Mouse (Mus musculus): Measurements from ENCODE around the gene Chp2. TPM values are rescaled to one million over a fixed set of nuclear protein-coding genes. Genes with fewer than 3 reads are reported as not detected.

Gene Chp2
- polyA plus RNA-seq, 1 experiment from 2014 or later = 0.23 TPM

GRCm38 (mm10) chr7:122226020-122226742 is 6.9 kb downstream of the Chp2 start:
- H3K27ac ChIP-seq (replicated peaks in 1 of 2; ENCODE audit: control insufficient read depth in 1 of 2, insufficient read depth in 1 of 2, low read depth in 2 of 2, low read length in 2 of 2) = no peak overlapping the region
- H3K27me3 ChIP-seq (ENCODE audit: control insufficient read depth, insufficient read depth, low read length) = no peaks in the 10 kb centered on the region
- ATAC-seq (ENCODE audit: insufficient number of reproducible peaks, insufficient read depth, low FRiP score, low read depth) = no peak
- H3K9me3 ChIP-seq (ENCODE audit: control insufficient read depth, low read length) = no peaks in the 10 kb centered on the region
- no peak overlapping the region for H3K4me2 ChIP-seq (ENCODE audit: low read length)
- no peaks in the 10 kb centered on the region for H3K36me3 ChIP-seq (ENCODE audit: control insufficient read depth, insufficient read depth, low read length)
- no peaks in the 10 kb centered on the region for H3K4me1 ChIP-seq (ENCODE audit: control insufficient read depth in 2 of 2, insufficient read depth in 2 of 2, low read length in 2 of 2)
- H3K9ac ChIP-seq (ENCODE audit: low read length) = no peak overlapping the region
- no peak overlapping the region for H3K4me3 ChIP-seq (ENCODE audit: control insufficient read depth in 1 of 2, insufficient read depth in 1 of 2, low read depth in 1 of 2, low read length in 2 of 2)
- 52% methylated on average over 7 of the region's 7 CpGs for WGBS

GRCm38 (mm10) chr7:122226744-122227143 is 7.4 kb downstream of the Chp2 start:
- no peak for ATAC-seq (ENCODE audit: insufficient number of reproducible peaks, insufficient read depth, low FRiP score, low read depth)
- no peaks in the 10 kb centered on the region for H3K9me3 ChIP-seq (ENCODE audit: control insufficient read depth, low read length)
- H3K27me3 ChIP-seq (ENCODE audit: control insufficient read depth, insufficient read depth, low read length) = no peaks in the 10 kb centered on the region
- no peaks in the 10 kb centered on the region for H3K36me3 ChIP-seq (ENCODE audit: control insufficient read depth, insufficient read depth, low read length)
- H3K27ac ChIP-seq (replicated peaks in 1 of 2; ENCODE audit: control insufficient read depth in 1 of 2, insufficient read depth in 1 of 2, low read depth in 2 of 2, low read length in 2 of 2) = no peak overlapping the region
- no peaks in the 10 kb centered on the region for H3K4me1 ChIP-seq (ENCODE audit: control insufficient read depth in 2 of 2, insufficient read depth in 2 of 2, low read length in 2 of 2)
- H3K9ac ChIP-seq (ENCODE audit: low read length) = no peak overlapping the region
- H3K4me2 ChIP-seq (ENCODE audit: low read length) = no peak overlapping the region
- WGBS = 78% methylated on average over 4 of the region's 4 CpGs
- H3K4me3 ChIP-seq (ENCODE audit: control insufficient read depth in 1 of 2, insufficient read depth in 1 of 2, low read depth in 1 of 2, low read length in 2 of 2) = no peak overlapping the region

- Histone ChIP-seq H3K4me2 (ENCODE audit: low read length) (no peak overlapping the region), H3K4me3 (ENCODE audit: control insufficient read depth in 1 of 2, insufficient read depth in 1 of 2, low read depth in 1 of 2, low read length in 2 of 2) (no peak overlapping the region)
- 46% methylated on average over 3 of the region's 3 CpGs for WGBS
Measured at GRCm38 (mm10) chr7:122229306-122229705, 10.0 kb downstream of the Chp2 start.

GRCm38 (mm10) chr7:122229916-122230315 is 10.6 kb downstream of the Chp2 start:
- Histone ChIP-seq H3K4me2 (ENCODE audit: low read length) (no peak overlapping the region), H3K27me3 (ENCODE audit: control insufficient read depth, insufficient read depth, low read length) (no peaks in the 10 kb centered on the region), H3K9me3 (ENCODE audit: control insufficient read depth, low read length) (no peaks in the 10 kb centered on the region), H3K4me3 (ENCODE audit: control insufficient read depth in 1 of 2, insufficient read depth in 1 of 2, low read depth in 1 of 2, low read length in 2 of 2) (no peak overlapping the region), H3K4me1 (ENCODE audit: control insufficient read depth in 2 of 2, insufficient read depth in 2 of 2, low read length in 2 of 2) (no peaks in the 10 kb centered on the region), H3K36me3 (ENCODE audit: control insufficient read depth, insufficient read depth, low read length) (no peaks in the 10 kb centered on the region), H3K9ac (ENCODE audit: low read length) (no peak overlapping the region), H3K27ac (replicated peaks in 1 of 2; ENCODE audit: control insufficient read depth in 1 of 2, insufficient read depth in 1 of 2, low read depth in 2 of 2, low read length in 2 of 2) (no peak overlapping the region)
- no peak for ATAC-seq (ENCODE audit: insufficient number of reproducible peaks, insufficient read depth, low FRiP score, low read depth)
- WGBS = 58% methylated on average over 4 of the region's 4 CpGs

More at GRCm38 (mm10) chr7:122229306-122229705, 10.0 kb downstream of the Chp2 start:
- H3K9me3 ChIP-seq (ENCODE audit: control insufficient read depth, low read length) = no peaks in the 10 kb centered on the region
- H3K27ac ChIP-seq (replicated peaks in 1 of 2; ENCODE audit: control insufficient read depth in 1 of 2, insufficient read depth in 1 of 2, low read depth in 2 of 2, low read length in 2 of 2) = no peak overlapping the region
- H3K9ac ChIP-seq (ENCODE audit: low read length) = no peak overlapping the region
- no peaks in the 10 kb centered on the region for H3K27me3 ChIP-seq (ENCODE audit: control insufficient read depth, insufficient read depth, low read length)
- no peak for ATAC-seq (ENCODE audit: insufficient number of reproducible peaks, insufficient read depth, low FRiP score, low read depth)
- H3K36me3 ChIP-seq (ENCODE audit: control insufficient read depth, insufficient read depth, low read length) = no peaks in the 10 kb centered on the region
- H3K4me1 ChIP-seq (ENCODE audit: control insufficient read depth in 2 of 2, insufficient read depth in 2 of 2, low read length in 2 of 2) = no peaks in the 10 kb centered on the region

GRCm38 (mm10) chr7:122230866-122231265 is 11.6 kb downstream of the Chp2 start:
- Histone ChIP-seq H3K36me3 (ENCODE audit: control insufficient read depth, insufficient read depth, low read length) (no peaks in the 10 kb centered on the region), H3K4me1 (ENCODE audit: control insufficient read depth in 2 of 2, insufficient read depth in 2 of 2, low read length in 2 of 2) (no peaks in the 10 kb centered on the region), H3K4me2 (ENCODE audit: low read length) (no peak overlapping the region), H3K27ac (replicated peaks in 1 of 2; ENCODE audit: control insufficient read depth in 1 of 2, insufficient read depth in 1 of 2, low read depth in 2 of 2, low read length in 2 of 2) (no peak overlapping the region), H3K4me3 (ENCODE audit: control insufficient read depth in 1 of 2, insufficient read depth in 1 of 2, low read depth in 1 of 2, low read length in 2 of 2) (no peak overlapping the region), H3K27me3 (ENCODE audit: control insufficient read depth, insufficient read depth, low read length) (no peaks in the 10 kb centered on the region), H3K9me3 (ENCODE audit: control insufficient read depth, low read length) (no peaks in the 10 kb centered on the region), H3K9ac (ENCODE audit: low read length) (no peak overlapping the region)
- WGBS = 78% methylated on average over 4 of the region's 4 CpGs
- no peak for ATAC-seq (ENCODE audit: insufficient number of reproducible peaks, insufficient read depth, low FRiP score, low read depth)

GRCm38 (mm10) chr7:122238939-122239338 is 19.6 kb downstream of the Chp2 start:
- ATAC-seq (ENCODE audit: insufficient number of reproducible peaks, insufficient read depth, low FRiP score, low read depth) = no peak
- Histone ChIP-seq H3K4me2 (ENCODE audit: low read length) (no peak overlapping the region), H3K27ac (replicated peaks in 1 of 2; ENCODE audit: control insufficient read depth in 1 of 2, insufficient read depth in 1 of 2, low read depth in 2 of 2, low read length in 2 of 2) (no peak overlapping the region), H3K4me1 (ENCODE audit: control insufficient read depth in 2 of 2, insufficient read depth in 2 of 2, low read length in 2 of 2) (no peaks in the 10 kb centered on the region), H3K9me3 (ENCODE audit: control insufficient read depth, low read length) (no peaks in the 10 kb centered on the region), H3K27me3 (ENCODE audit: control insufficient read depth, insufficient read depth, low read length) (no peaks in the 10 kb centered on the region), H3K36me3 (ENCODE audit: control insufficient read depth, insufficient read depth, low read length) (no peaks in the 10 kb centered on the region), H3K9ac (ENCODE audit: low read length) (no peak overlapping the region), H3K4me3 (ENCODE audit: control insufficient read depth in 1 of 2, insufficient read depth in 1 of 2, low read depth in 1 of 2, low read length in 2 of 2) (no peak overlapping the region)
- 78% methylated on average over 2 of the region's 2 CpGs for WGBS

GRCm38 (mm10) chr7:122240413-122241119 is 21.3 kb downstream of the Chp2 start:
- Histone ChIP-seq H3K27me3 (ENCODE audit: control insufficient read depth, insufficient read depth, low read length) (no peaks in the 10 kb centered on the region), H3K9ac (ENCODE audit: low read length) (no peak overlapping the region)
- WGBS = 62% methylated on average over 6 of the region's 6 CpGs

More at GRCm38 (mm10) chr7:122240413-122241119, 21.3 kb downstream of the Chp2 start:
- H3K4me1 ChIP-seq (ENCODE audit: control insufficient read depth in 2 of 2, insufficient read depth in 2 of 2, low read length in 2 of 2) = no peaks in the 10 kb centered on the region
- H3K4me3 ChIP-seq (ENCODE audit: control insufficient read depth in 1 of 2, insufficient read depth in 1 of 2, low read depth in 1 of 2, low read length in 2 of 2) = no peak overlapping the region
- H3K4me2 ChIP-seq (ENCODE audit: low read length) = no peak overlapping the region
- no peaks in the 10 kb centered on the region for H3K36me3 ChIP-seq (ENCODE audit: control insufficient read depth, insufficient read depth, low read length)
- no peaks in the 10 kb centered on the region for H3K9me3 ChIP-seq (ENCODE audit: control insufficient read depth, low read length)
- ATAC-seq (ENCODE audit: insufficient number of reproducible peaks, insufficient read depth, low FRiP score, low read depth) = no peak
- H3K27ac ChIP-seq (replicated peaks in 1 of 2; ENCODE audit: control insufficient read depth in 1 of 2, insufficient read depth in 1 of 2, low read depth in 2 of 2, low read length in 2 of 2) = no peak overlapping the region
